Mouse (Mus musculus): ENCODE measurements at regions not wholly inside any gene's neighbourhood (a gene's known extent, or its start where the extent isn't known, plus 50 kb on each side); places are given as distances from the start of the nearest gene placed in this dataset.

DNA sequence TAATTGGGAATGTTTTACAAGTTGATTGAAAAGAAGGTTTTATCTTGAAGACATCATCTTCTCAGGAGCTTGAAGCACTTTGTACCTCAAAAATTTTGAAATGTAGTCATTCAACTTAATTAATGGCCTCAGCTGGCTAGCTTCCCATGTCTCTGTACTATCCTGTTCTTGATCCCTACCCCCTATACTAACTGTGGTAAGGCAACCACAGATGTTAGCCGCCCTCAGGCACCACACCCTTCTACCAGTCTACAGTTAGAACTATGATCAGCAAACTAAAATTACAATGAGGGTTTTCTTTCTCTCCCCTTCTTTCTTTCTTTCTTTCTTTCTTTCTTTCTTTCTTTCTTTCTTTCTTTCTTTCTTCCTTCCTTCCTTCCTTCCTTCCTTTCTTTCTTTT lies 225.1 kb upstream of the Mef2c start:
- DNase-seq = no peak
- H3K27me3 ChIP-seq (ENCODE audit: control insufficient read depth, insufficient read depth, low read length) = no peaks in the 10 kb centered on the region
- no peaks in the 10 kb centered on the region for H3K36me3 ChIP-seq (ENCODE audit: control insufficient read depth, insufficient read depth, low read length)
- 65% methylated on average over 1 of the region's 1 CpGs for WGBS
- H3K27ac ChIP-seq (ENCODE audit: control insufficient read depth, insufficient read depth, low read length) = no peak overlapping the region
- no peaks in the 10 kb centered on the region for H3K4me1 ChIP-seq (replicated peaks; ENCODE audit: control insufficient read depth, insufficient read depth, low read length)
- no peak for TF ChIP-seq POLR2A (IDR thresholded peaks at IDR 0.05; ENCODE audit: control insufficient read depth, extremely low read depth, insufficient read depth, low read length, poor library complexity)
- TF ChIP-seq CTCF (IDR thresholded peaks at IDR 0.05; ENCODE audit: borderline replicate concordance, control insufficient read depth, extremely low read depth, insufficient read depth, low read length, poor library complexity) = no peak
- no peak overlapping the region for H3K4me3 ChIP-seq (ENCODE audit: control insufficient read depth, insufficient read depth, low read length)

DNA sequence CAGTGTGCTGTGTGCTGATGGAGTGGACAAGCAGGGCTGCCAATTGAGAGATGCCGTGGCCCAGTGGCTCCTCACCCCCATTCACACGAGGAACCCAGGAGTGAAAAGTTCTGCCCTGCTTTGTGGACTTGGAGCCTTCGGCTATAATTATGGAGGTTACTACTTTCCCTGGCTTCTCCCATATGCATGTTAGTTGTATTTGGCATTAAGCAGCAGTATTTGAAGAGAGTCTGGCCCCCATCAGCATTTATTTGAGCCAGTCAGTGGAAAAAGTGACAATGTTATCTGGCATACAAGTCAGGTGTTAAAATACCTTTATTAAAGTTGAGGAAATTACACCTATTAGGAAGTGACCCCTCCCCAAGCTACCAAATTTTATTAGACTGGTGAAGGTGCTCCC lies 196.1 kb upstream of the Mef2c start:
- 96% methylated on average over 3 of the region's 3 CpGs for WGBS
- TF ChIP-seq CTCF (IDR thresholded peaks at IDR 0.05; ENCODE audit: borderline replicate concordance, control insufficient read depth, extremely low read depth, insufficient read depth, low read length, poor library complexity) (no peak), POLR2A (IDR thresholded peaks at IDR 0.05; ENCODE audit: control insufficient read depth, extremely low read depth, insufficient read depth, low read length, poor library complexity) (no peak)
- no peak overlapping the region for H3K27ac ChIP-seq (ENCODE audit: control insufficient read depth, insufficient read depth, low read length)
- no peaks in the 10 kb centered on the region for H3K27me3 ChIP-seq (ENCODE audit: control insufficient read depth, insufficient read depth, low read length)
- no peaks in the 10 kb centered on the region for H3K36me3 ChIP-seq (ENCODE audit: control insufficient read depth, insufficient read depth, low read length)
- H3K4me1 ChIP-seq (replicated peaks; ENCODE audit: control insufficient read depth, insufficient read depth, low read length) = no peaks in the 10 kb centered on the region
- no peak overlapping the region for H3K4me3 ChIP-seq (ENCODE audit: control insufficient read depth, insufficient read depth, low read length)
- DNase-seq = no peak

DNA sequence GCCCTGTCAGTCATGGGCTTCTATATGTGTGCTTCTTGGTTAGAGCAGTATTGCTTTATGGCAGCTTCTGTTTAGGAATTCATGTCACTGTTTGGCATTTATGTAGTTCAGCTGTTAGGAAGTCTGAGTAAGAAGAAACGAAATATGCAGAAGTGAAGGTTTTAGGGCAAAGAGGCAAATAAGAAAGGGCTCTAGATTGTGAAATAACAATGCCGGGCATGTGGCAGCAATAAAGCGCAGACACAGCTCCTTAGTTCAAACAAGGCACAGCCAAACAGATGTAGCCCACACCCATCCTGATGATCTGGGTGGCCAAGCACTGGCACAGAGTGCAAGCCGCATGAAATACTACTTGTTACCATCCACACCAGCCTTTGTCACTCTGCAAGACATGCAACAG lies 175.3 kb upstream of the Mef2c start:
- TF ChIP-seq POLR2A (IDR thresholded peaks at IDR 0.05; ENCODE audit: control insufficient read depth, extremely low read depth, insufficient read depth, low read length, poor library complexity) (no peak), CTCF (IDR thresholded peaks at IDR 0.05; ENCODE audit: borderline replicate concordance, control insufficient read depth, extremely low read depth, insufficient read depth, low read length, poor library complexity) (no peak)
- Histone ChIP-seq H3K27me3 (ENCODE audit: control insufficient read depth, insufficient read depth, low read length) (no peaks in the 10 kb centered on the region), H3K27ac (ENCODE audit: control insufficient read depth, insufficient read depth, low read length) (no peak overlapping the region), H3K36me3 (ENCODE audit: control insufficient read depth, insufficient read depth, low read length) (no peaks in the 10 kb centered on the region), H3K4me1 (replicated peaks; ENCODE audit: control insufficient read depth, insufficient read depth, low read length) (no peaks in the 10 kb centered on the region), H3K4me3 (ENCODE audit: control insufficient read depth, insufficient read depth, low read length) (no peak overlapping the region)
- WGBS = 94% methylated on average over 4 of the region's 4 CpGs
- DNase-seq = no peak

DNA sequence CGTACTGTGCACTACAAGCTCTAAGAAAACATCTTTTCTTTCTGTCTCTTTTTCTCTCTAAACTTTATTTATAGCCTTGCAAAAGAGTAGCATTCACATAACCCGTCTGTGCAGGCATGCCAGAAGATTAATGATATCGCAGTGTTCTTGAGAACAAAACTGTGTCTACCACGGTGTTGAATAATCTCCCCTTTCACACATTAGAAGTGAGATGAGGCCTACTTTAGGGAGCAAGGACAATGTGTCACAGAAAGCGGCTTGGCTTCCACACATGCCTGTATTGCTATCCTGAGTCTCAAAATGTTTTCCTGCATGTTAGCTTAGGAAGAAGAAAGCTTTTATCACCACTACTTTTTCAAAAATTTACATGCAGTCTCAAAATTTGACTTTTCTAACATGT lies 170.1 kb upstream of the Mef2c start:
- Histone ChIP-seq H3K27ac (ENCODE audit: control insufficient read depth, insufficient read depth, low read length) (no peak overlapping the region), H3K27me3 (ENCODE audit: control insufficient read depth, insufficient read depth, low read length) (no peaks in the 10 kb centered on the region), H3K4me1 (replicated peaks; ENCODE audit: control insufficient read depth, insufficient read depth, low read length) (no peaks in the 10 kb centered on the region), H3K4me3 (ENCODE audit: control insufficient read depth, insufficient read depth, low read length) (no peak overlapping the region), H3K36me3 (ENCODE audit: control insufficient read depth, insufficient read depth, low read length) (no peaks in the 10 kb centered on the region)
- WGBS = 83% methylated on average over 5 of the region's 5 CpGs
- DNase-seq = no peak
- TF ChIP-seq POLR2A (IDR thresholded peaks at IDR 0.05; ENCODE audit: control insufficient read depth, extremely low read depth, insufficient read depth, low read length, poor library complexity) (no peak), CTCF (IDR thresholded peaks at IDR 0.05; ENCODE audit: borderline replicate concordance, control insufficient read depth, extremely low read depth, insufficient read depth, low read length, poor library complexity) (no peak)

DNA sequence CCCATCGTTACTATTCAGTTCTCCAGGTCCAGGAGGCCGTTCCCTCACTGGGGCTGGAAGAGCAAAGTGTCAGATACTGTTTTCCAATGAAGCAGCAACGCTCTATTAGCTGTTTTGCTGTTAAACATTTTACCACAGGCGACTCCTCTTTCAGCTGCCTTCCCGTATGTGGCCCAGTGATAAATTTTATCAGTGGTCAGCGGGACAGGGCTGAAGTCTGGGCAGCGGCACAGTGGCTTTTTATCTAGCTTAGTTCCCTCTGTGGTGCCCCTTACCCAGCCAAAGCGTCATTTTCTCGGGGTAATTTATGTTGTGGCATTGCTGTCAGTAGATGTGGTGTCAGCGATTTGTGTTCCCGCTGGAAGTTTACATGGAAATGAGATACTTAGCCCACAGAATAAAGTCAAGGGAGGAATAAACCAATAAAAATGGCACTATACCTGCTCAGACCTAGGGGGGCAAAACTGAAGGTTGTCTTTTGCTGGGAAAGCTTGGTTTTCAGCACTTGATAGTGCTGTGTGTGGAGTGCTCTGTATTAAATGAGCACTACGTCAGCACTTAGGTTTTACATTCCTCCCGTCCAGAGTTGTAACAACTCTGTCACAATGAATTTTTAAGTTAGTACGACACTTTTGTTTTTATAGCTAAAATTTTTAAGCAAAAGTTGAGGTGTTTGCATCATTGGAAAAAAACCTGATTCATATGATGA lies 159.1 kb upstream of the Mef2c start:
- no peak for DNase-seq
- Histone ChIP-seq H3K36me3 (ENCODE audit: control insufficient read depth, insufficient read depth, low read length) (no peaks in the 10 kb centered on the region), H3K27me3 (ENCODE audit: control insufficient read depth, insufficient read depth, low read length) (no peaks in the 10 kb centered on the region), H3K4me1 (replicated peaks; ENCODE audit: control insufficient read depth, insufficient read depth, low read length) (no peaks in the 10 kb centered on the region), H3K27ac (ENCODE audit: control insufficient read depth, insufficient read depth, low read length) (no peak overlapping the region), H3K4me3 (ENCODE audit: control insufficient read depth, insufficient read depth, low read length) (no peak overlapping the region)
- WGBS = 84% methylated on average over 14 of the region's 14 CpGs
- TF ChIP-seq CTCF (IDR thresholded peaks at IDR 0.05; ENCODE audit: borderline replicate concordance, control insufficient read depth, extremely low read depth, insufficient read depth, low read length, poor library complexity) = no peak
- TF ChIP-seq POLR2A (IDR thresholded peaks at IDR 0.05; ENCODE audit: control insufficient read depth, extremely low read depth, insufficient read depth, low read length, poor library complexity) = no peak

DNA sequence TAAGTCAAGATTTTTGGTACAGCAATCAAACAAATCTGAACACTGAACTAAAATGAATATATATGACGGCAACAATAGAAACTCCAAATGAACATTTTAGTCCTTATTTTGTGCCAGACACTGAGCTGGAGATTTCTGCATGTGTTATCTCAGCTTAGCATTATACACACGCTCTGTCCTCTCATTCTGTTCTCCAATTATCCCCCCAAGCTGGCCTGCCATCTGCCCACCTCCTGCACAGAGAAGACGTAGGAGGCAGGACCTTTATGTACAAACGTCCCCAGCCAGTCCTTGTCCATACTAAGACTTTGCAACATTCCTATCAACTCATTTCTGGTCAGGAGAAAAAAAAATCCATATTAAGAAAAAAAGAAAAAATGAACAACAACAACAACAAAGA lies 148.5 kb upstream of the Mef2c start:
- Histone ChIP-seq H3K4me1 (replicated peaks; ENCODE audit: control insufficient read depth, insufficient read depth, low read length) (no peaks in the 10 kb centered on the region), H3K27me3 (ENCODE audit: control insufficient read depth, insufficient read depth, low read length) (no peaks in the 10 kb centered on the region), H3K27ac (ENCODE audit: control insufficient read depth, insufficient read depth, low read length) (no peak overlapping the region), H3K4me3 (ENCODE audit: control insufficient read depth, insufficient read depth, low read length) (no peak overlapping the region), H3K36me3 (ENCODE audit: control insufficient read depth, insufficient read depth, low read length) (no peaks in the 10 kb centered on the region)
- 95% methylated on average over 4 of the region's 4 CpGs for WGBS
- no peak for DNase-seq
- no peak for TF ChIP-seq POLR2A (IDR thresholded peaks at IDR 0.05; ENCODE audit: control insufficient read depth, extremely low read depth, insufficient read depth, low read length, poor library complexity)
- no peak for TF ChIP-seq CTCF (IDR thresholded peaks at IDR 0.05; ENCODE audit: borderline replicate concordance, control insufficient read depth, extremely low read depth, insufficient read depth, low read length, poor library complexity)

DNA sequence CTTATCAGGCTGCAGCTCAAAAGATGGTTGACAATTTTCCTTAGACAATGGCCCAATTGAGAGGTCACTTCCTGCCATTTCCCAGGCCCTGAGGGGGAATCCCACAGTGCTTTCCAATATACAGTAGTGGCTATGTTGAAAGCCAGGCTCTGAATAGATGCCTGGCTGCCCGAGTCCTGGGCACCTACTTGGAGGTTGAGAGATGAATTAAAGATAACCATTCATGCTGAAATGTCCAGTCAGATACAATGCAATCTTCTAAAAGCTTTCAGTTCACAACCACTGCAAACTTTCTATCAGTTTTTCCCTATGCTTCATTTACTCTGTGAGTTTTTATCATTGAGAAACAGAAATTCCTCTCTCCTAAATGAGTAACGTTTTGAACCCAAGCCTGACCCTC lies 143.3 kb upstream of the Mef2c start:
- no peak for DNase-seq
- Histone ChIP-seq H3K27me3 (ENCODE audit: control insufficient read depth, insufficient read depth, low read length) (no peaks in the 10 kb centered on the region), H3K36me3 (ENCODE audit: control insufficient read depth, insufficient read depth, low read length) (no peaks in the 10 kb centered on the region), H3K4me3 (ENCODE audit: control insufficient read depth, insufficient read depth, low read length) (no peak overlapping the region), H3K4me1 (replicated peaks; ENCODE audit: control insufficient read depth, insufficient read depth, low read length) (no peaks in the 10 kb centered on the region), H3K27ac (ENCODE audit: control insufficient read depth, insufficient read depth, low read length) (no peak overlapping the region)
- TF ChIP-seq POLR2A (IDR thresholded peaks at IDR 0.05; ENCODE audit: control insufficient read depth, extremely low read depth, insufficient read depth, low read length, poor library complexity) (no peak), CTCF (IDR thresholded peaks at IDR 0.05; ENCODE audit: borderline replicate concordance, control insufficient read depth, extremely low read depth, insufficient read depth, low read length, poor library complexity) (no peak)
- WGBS = 96% methylated on average over 2 of the region's 2 CpGs

Measured in thymus, adult 2 months (tissue).